Mouse (Mus musculus): ENCODE data around the gene Zfp365.

The Zfp365 gene

GRCm38 (mm10) chr10:67841596-67841995, 70.9 kb downstream of the Zfp365 start:
- no peak for DNase-seq (ENCODE audit: low spot score)

- no peak for DNase-seq (ENCODE audit: low spot score)
Measured at GRCm38 (mm10) chr10:67840735-67841134, 71.7 kb downstream of the Zfp365 start.

GRCm38 (mm10) chr10:67839156-67839555, 73.3 kb downstream of the Zfp365 start:
- DNase-seq (ENCODE audit: low spot score): no peak

- no peak for DNase-seq (ENCODE audit: low spot score)
Measured at GRCm38 (mm10) chr10:67836426-67836825, 76.0 kb downstream of the Zfp365 start.

All from layer of hippocampus, adult 9-10 months (tissue).